Mouse (Mus musculus) hematopoietic stem cell, adult 5-6 weeks (primary cell): Measurements from ENCODE around the gene Zfp72. TPM values are rescaled to one million over a fixed set of nuclear protein-coding genes. Genes with fewer than 3 reads are reported as not detected.

ENCODE experiments used
- total RNA-seq: library from RNA; stranded (forward); fragments of 172-1452, 232-1000 nt; gene quantifications from 2 replicates; pipeline ENCODE4 v1.2.3, GENCODE M21; 2017

Gene Zfp72
- total RNA-seq, 1 experiment from 2014 or later, result 3.9 TPM

Other genes with a start within 250 kb of the Zfp72 start
- 42.3 and 67.1 TPM in 2 replicates for gene Exoc3, start 182.1 kb downstream of the Zfp72 start, total RNA-seq
- 0.69 and 1.6 TPM in 2 replicates for gene Ahrr, start 98.5 kb downstream of the Zfp72 start, total RNA-seq
- 134 and 135 TPM in 2 replicates for gene Pdcd6, start 73.3 kb downstream of the Zfp72 start, total RNA-seq
- 274 and 421 TPM in 2 replicates for gene Sdha, start 40.6 kb downstream of the Zfp72 start, total RNA-seq
- 45.0 and 64.3 TPM in 2 replicates for gene Ccdc127, start 40.5 kb downstream of the Zfp72 start, total RNA-seq
- not detected in 2 replicates for gene Lrrc14b, start 26.8 kb downstream of the Zfp72 start, total RNA-seq
- 13.7 and 18.1 TPM in 2 replicates for gene Ftl1-ps1, start 8.9 kb upstream of the Zfp72 start, total RNA-seq
- gene Zfp825, start 103.2 kb upstream of the Zfp72 start, total RNA-seq, result 8.1 and 13.9 TPM in 2 replicates
- 177 and 200 TPM in 2 replicates for gene Erap1, start 248.7 kb upstream of the Zfp72 start, total RNA-seq